Mouse (Mus musculus) cortical plate, adult 2 months (tissue): ENCODE results near the gene Ndrg3. TPM values are rescaled to one million over a fixed set of nuclear protein-coding genes. Genes with fewer than 3 reads are reported as not detected.
"Not testable (repeated sequence)": the region's sequence is repeated elsewhere in the genome, so short reads cannot be mapped to it uniquely, and the experiment has no call there.

Experiments
- H3K27ac ChIP-seq: fragments of 200-500 bp; 2 replicates; pipeline ENCODE4 v1.5.1; 2012; ENCODE audit warnings: low read length, control low read depth, inconsistent platforms; ENCODE audit not compliant: insufficient read depth
- H3K4me1 ChIP-seq: fragments of 200-500 bp; 2 replicates; pipeline ENCODE4 v1.6.1; 2011; ENCODE audit warnings: low read length; ENCODE audit not compliant: control insufficient read depth, insufficient read depth
- H3K4me3 ChIP-seq: fragments of 200-500 bp; 2 replicates; pipeline ENCODE4 v1.5.1; 2011; ENCODE audit warnings: mild to moderate bottlenecking, low read length, control low read depth; ENCODE audit not compliant: insufficient read depth
- CTCF ChIP-seq: fragments of 200-500 bp; IDR thresholded peaks from 2 replicates; pipeline ENCODE4 v1.5.1; 2011; ENCODE audit warnings: mild to moderate bottlenecking, control low read depth, low read length; ENCODE audit not compliant: insufficient read depth; ENCODE audit errors: extremely low read depth
- POLR2A ChIP-seq: fragments of 200-500 bp; IDR thresholded peaks from 2 replicates; pipeline ENCODE4 v1.6.1; 2011; ENCODE audit warnings: mild to moderate bottlenecking, low read length, control low read depth; ENCODE audit not compliant: insufficient read depth; ENCODE audit errors: extremely low read depth
- polyA plus RNA-seq: library from polyadenylated mRNA; depleted of rRNA; stranded (reverse); fragments of >200 nt; gene quantifications from 2 replicates; pipeline ENCODE4 v1.2.3, GENCODE M21; 2012

The Ndrg3 gene
- polyA plus RNA-seq, 1 experiment: 585 TPM

DNA sequence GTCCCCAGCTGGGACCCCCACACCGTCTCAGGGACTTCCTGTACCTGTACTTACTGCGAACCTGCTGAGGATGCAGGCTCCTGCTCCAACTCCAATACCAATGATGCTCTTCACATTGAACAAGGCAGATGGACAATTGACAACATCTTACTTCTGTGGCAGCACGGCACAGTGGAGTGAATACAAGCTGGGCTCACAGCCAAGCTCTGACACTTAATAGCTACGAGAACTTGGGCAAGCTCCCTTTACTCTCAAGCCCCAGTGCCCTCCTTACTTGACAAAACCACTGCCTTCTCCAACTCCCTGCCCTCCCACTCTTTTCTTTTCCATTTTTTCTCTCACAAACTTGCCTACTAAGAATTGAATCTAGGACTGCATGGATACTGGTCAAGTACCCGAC lies 78.7 kb downstream of the Ndrg3 start:
- H3K4me1 ChIP-seq: no peaks in the 10 kb centered on the region; the same call in 1 of the 2 replicates
- no peak overlapping the region for H3K27ac ChIP-seq
- no peak overlapping the region for H3K4me3 ChIP-seq
- TF ChIP-seq POLR2A (no peak), CTCF (no peak)

DNA sequence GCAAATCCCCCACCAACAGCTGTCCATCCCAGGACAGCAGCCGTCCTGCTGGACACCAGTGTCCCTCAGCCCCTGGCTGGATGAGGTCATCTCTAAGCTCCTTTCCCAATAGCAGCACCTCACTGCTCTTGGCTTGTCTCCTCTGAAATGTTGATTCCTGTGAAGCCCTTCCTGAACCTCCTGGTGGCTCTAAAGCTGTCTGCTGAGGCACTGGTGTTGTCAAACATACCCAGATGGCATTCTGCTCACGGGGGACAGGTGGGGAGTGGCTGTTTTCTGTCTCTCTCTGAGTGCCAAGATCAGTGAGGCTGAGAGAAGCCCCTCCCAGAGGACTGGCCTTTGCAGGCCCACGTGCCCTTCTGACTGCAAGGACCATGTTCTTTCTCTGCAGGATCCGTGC lies 85.9 kb downstream of the Ndrg3 start:
- not testable (repeated sequence) for H3K27ac ChIP-seq, H3K4me3 ChIP-seq, H3K4me1 ChIP-seq

GRCm38 (mm10) chr2:156904976-156905717 lies 86.7 kb downstream of the Ndrg3 start:
- Histone ChIP-seq H3K4me3 (no peak overlapping the region), H3K27ac (no peak overlapping the region), H3K4me1 (peaks cover 1% of the 10 kb centered on the region)
- peak; percentile 71 for TF ChIP-seq CTCF
- TF ChIP-seq POLR2A: no peak

DNA sequence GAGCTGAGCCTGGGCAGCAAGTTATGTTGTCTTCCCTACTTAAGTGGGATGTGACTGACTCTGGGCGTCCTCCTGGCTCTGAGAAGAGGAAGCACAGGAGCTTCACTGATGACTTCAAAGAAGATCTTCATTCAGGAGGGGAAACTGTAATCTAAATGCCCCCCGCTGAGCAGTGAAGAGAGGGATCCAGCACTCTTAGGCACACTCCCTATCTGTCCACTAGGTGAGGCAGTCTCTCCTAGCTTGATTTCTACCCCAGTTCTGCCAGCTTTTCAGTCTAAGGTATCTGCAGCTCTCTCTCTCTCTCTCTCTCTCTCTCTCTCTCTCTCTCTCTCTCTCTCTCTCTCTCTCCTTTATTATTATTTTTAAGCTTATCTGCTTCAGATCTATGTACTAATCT lies 88.5 kb downstream of the Ndrg3 start:
- no peak overlapping the region for H3K4me3 ChIP-seq
- no peak overlapping the region for H3K27ac ChIP-seq
- TF ChIP-seq CTCF: peak; percentile 44
- no peak for TF ChIP-seq POLR2A
- H3K4me1 ChIP-seq: peaks cover 5% of the 10 kb centered on the region

GRCm38 (mm10) chr2:156902411-156902810 lies 89.4 kb downstream of the Ndrg3 start:
- not testable (repeated sequence) for H3K4me3 ChIP-seq, H3K27ac ChIP-seq, H3K4me1 ChIP-seq

GRCm38 (mm10) chr2:156901883-156902282 lies 90.0 kb downstream of the Ndrg3 start:
- no peak for TF ChIP-seq CTCF

DNA sequence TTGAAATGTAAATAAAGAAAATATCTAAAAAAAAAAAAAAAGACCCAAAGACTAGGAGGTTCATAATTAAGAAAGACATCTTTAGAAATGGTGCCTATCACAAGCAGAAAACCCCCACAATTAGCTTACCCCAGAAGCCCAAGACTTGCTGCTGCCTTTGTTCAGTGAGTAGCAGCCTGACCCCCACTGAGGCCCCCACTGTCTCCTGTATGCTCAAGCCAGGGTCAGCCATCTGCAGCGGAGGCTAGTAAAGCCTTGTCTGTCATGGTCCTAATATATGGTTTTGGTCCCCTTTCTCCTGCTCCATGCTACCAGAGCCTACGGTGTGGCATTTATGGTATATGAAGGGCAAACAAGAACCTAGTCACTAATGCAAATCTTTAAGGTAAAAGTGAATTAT lies 90.5 kb downstream of the Ndrg3 start:
- H3K27ac ChIP-seq: no peak overlapping the region
- H3K4me3 ChIP-seq: no peak overlapping the region
- H3K4me1 ChIP-seq: peaks cover 7% of the 10 kb centered on the region
- TF ChIP-seq CTCF (no peak), POLR2A (no peak)

More at GRCm38 (mm10) chr2:156901883-156902282, 90.0 kb downstream of the Ndrg3 start:
- H3K27ac ChIP-seq: no peak overlapping the region
- peaks cover 8% of the 10 kb centered on the region for H3K4me1 ChIP-seq
- H3K4me3 ChIP-seq: no peak overlapping the region

- Histone ChIP-seq H3K4me3 (no peak overlapping the region), H3K4me1 (peaks cover 8% of the 10 kb centered on the region), H3K27ac (peak overlapping the region; percentile 57; the same call in 1 of the 2 replicates)
- TF ChIP-seq POLR2A (peak; percentile 58; the same call in 1 of the 2 replicates), CTCF (no peak)
These were observed 92.7 kb downstream of the Ndrg3 start for GRCm38 (mm10) chr2:156899184-156899583.

DNA sequence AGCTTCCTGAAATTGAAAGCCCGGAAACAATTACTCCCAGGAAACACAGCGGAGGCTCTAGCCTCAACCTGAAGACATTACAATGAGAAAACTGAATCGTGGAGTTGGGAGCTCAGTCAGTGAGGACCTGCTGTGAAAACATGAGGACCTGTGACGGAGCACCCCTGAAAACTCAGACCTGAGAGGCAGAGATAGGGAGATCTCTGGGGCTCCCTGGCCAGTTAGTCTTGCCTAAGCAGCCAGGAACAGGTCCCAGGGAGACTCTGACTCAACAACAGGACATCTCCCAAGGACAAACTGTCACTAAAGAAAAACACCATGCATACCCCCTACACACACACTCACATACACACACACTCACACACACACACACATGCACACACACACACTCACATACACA lies 93.5 kb downstream of the Ndrg3 start:
- H3K27ac ChIP-seq: peak overlapping the region; percentile 57
- H3K4me3 ChIP-seq: no peak overlapping the region
- H3K4me1 ChIP-seq: peaks cover 8% of the 10 kb centered on the region
- no peak for TF ChIP-seq CTCF
- TF ChIP-seq POLR2A: no peak

- TF ChIP-seq POLR2A (no peak), CTCF (no peak)
- H3K4me1 ChIP-seq: peaks cover 8% of the 10 kb centered on the region
- H3K4me3 ChIP-seq: no peak overlapping the region
- peak overlapping the region; percentile 75 for H3K27ac ChIP-seq
These were observed 94.8 kb downstream of the Ndrg3 start for GRCm38 (mm10) chr2:156897034-156897433.
